Mouse (Mus musculus) kidney, adult 18-20 months (tissue): Measurements from ENCODE around the gene Ube3a.

ENCODE experiments used
- DNase-seq: peaks from one replicate; pipeline ENCODE4 v3.0.0; 2021

Gene Ube3a

DNA sequence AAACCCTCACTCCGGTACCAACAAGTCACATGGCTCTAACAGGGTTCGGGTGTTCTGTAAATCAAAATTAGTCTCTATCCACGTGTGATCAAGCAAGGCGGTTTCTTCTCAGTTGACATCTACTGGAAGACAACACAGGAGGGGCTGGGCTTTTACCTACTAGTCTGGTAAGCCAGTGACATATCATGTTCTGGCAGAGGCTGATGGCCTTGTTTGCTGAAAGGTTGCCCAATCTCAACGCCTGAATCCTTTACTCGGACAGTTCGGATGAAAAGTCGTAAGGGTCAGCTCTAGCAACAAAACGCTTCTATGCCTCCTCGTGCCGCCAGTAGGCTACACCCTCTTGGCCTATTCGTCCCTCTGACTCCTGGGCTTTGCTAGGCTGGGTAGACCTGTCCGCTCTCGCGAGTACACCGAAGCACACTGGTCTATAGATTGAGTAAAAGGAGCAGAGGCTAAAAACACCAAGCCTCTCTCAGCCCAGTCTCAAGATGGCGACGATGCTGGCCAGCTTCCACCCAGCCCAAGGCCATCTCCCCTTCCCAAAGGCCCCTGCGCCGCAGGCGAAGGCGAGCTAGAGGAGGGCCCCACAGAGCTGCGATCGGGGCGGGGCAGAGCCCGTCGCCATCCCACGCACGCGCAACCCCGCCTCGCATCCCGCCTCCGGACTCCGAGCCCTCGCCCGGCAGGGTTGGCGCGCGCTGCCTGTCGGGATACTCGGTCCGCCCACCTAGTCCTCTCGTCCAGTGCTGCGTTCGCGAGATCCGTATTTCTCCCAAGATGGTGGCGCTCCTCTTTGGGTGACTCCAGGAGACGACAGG is at the start of gene Ube3a:
TSS of gene Ube3a (plus strand) at position 706 of the 821 bp plus-strand sequence.
- peak; percentile 97 for DNase-seq

GRCm38 (mm10) chr7:59192831-59193230 is 35.7 kb upstream of the Ube3a start:
- DNase-seq, result no peak

DNA sequence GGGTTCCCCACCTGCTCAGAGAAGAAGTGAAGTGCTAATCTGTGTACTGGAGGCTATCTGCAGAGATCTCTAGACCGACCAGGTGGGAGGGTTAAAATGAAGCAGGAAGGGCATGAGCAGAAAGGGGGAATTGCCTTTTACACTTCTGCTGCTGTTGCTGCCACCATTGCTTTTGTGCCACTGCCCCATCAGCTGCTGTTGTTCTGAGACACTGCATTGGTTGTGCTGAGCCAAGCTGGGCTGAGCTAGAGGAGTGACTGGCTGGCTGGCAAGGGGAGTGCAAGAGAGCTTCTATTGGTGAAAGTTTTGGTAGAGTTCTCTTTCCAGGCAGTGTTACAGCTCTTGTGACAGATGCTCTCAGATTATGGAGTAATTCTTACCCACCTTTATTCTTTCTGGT is 13.6 kb upstream of the Ube3a start:
- no peak for DNase-seq

DNA sequence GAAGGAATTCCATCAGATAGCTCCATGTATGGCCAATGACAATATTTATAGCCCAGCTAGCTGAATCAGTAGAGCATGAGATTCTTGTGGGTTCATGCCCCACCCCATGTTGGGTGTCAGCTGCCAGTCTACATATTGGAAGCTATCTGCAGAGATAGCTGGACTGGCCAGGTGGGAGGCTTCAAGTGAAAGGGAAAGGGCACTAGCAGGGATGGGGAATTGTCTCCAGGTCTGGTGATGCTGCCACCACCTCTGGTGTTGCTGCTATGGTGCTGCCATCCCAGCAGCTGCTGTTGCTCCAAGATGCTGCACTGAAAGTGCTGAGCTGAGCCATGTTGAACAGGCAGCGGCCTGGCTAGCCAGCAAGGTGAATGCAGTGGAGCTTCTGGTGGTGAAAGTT is 7.3 kb upstream of the Ube3a start:
- DNase-seq, result no peak

DNA sequence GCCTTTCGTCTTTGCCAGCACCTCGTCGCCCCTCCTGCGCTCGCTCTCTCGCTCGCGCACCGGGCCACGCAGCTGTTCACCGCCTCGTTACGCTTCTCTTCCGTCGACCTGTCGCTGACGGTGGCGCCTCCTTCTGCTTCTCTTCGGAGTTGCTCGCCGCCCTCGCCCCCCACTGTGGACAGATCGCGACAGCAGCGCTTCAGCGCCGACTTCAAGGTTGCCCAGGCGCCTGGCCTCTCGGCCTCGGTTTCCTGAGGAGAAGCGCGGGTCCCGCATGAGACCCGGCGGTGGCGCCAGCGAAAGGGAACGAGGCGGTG is 274 bp downstream of the Ube3a start:
- no peak for DNase-seq

DNA sequence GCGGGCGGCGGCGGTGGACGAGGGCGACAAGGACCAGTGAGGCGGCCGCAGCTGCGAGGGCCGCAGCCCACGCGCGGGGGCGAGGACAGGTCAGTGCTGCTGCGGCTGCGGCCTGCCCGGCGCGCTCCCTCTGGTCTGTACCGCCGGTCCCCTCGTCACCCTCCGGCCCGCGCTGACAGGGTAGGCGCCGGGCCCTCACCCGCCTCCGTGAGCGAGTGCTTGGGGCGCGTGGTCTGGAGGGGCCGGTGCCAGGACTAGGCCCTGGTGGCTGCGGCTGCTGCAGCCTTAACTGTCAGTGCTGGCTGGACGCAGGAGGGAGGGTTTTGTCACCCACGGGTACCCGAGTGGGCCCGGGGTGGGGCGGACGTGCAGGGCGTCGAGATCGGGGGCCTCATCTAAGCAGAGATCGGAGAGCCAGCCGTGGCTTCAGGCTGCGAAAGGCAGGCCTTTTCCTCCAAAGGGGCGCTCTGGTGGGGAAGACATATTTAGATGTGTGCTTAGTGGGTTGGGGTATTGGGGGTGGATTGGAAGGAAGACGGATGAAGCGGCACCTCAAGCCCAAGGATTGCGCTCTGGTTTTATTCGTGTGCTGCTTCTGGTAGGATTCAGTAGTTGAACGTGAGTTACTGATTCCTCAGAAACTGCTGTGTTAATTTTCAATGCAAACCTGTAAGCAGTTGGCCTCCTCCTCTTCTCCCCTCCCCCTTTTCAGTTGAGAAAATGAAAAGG is 797 bp downstream of the Ube3a start:
- no peak for DNase-seq

DNA sequence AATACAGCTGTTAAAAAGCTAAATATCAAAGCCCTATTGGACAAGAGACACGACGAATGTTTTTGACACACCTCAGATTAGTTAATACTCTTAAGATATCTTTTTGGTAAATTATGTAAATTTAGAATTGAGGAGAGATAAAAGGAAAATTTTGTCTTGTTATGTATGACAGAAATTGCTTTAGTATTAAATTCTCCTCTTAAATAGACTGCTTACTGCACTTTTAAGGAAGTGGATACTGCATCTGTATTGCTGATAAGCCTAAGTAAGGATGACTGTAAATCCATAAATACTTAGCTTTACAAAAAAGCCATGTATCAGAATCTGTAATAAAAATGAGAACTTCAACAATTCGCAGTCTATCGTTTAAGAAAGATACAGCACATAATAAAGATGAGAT is 1.8 kb downstream of the Ube3a start:
- no peak for DNase-seq

GRCm38 (mm10) chr7:59230768-59231167 is 2.2 kb downstream of the Ube3a start:
- no peak for DNase-seq

DNA sequence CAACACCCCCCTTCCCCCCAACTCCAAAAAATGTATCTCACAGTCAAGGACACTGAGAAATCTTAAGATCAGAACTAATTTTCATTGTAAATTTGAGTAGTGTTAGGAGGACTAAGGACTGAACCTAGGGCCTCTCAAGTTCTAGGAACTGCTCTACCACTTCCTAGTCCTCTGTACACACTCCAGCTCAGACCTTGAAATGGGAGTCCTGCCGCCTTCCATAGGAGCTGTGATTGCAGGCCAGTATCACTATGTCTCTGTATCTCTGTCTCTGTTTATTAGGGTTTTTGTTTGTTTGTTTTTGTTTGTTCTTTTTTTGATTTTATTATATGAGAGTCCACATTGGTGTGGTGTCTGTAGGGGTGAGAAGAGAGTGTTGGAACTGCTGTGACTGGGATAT is 3.4 kb downstream of the Ube3a start:
- no peak for DNase-seq

DNA sequence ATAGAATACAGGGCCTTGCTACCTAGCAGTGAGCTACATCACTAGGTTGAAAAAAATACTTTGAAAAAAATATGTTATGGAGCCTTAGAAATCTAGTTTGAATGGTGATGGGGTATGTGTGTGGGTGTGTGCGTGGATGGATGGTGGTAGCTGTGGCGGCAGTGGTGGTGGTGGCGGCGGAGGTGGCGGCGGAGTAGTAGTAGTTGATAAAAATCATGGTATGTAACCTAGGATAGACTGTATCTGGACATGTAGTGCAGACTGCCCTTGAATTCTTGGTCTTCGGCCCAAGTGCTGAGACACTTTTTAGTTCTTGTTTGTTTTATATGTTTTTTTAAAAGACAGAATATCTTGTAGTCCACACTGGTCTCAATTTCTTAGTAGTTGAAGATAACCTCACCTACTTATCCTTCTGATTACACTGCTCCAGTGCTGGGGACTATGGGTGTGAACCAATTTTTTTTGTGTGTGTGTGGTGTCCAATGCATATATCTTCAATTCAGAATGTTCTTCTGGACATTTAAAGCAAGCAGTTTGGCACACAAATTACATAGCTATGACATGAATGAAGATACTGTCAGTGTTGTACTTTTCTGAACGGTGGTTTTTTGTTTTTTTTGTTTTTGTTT is 6.3 kb downstream of the Ube3a start:
- DNase-seq, result no peak

GRCm38 (mm10) chr7:59243257-59243656 is 14.7 kb downstream of the Ube3a start:
- DNase-seq, result no peak

DNA sequence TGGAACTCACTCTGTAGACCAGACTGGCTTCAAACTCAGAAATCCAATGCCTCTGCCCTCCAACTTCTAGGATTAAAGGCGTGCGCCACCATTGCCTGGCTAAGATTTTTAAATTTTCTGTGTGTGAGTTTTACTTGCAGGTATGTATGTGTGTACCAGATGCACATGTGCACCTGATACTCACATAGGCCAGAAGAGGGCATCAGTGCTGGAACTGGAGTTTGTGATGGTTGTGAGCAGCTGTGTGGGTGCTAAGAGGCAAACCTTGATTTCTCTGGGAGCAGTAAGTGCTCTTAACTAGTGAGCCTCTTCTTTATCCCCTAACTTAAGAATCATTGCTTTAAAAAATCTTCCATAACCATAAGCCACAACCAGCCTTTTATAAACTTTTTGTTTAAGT is 17.0 kb downstream of the Ube3a start:
- no peak for DNase-seq

GRCm38 (mm10) chr7:59253373-59253772 is 24.8 kb downstream of the Ube3a start:
- no peak for DNase-seq

GRCm38 (mm10) chr7:59265538-59265937 is 37.0 kb downstream of the Ube3a start:
- no peak for DNase-seq

GRCm38 (mm10) chr7:59271775-59272174 is 43.2 kb downstream of the Ube3a start:
- DNase-seq, result no peak

DNA sequence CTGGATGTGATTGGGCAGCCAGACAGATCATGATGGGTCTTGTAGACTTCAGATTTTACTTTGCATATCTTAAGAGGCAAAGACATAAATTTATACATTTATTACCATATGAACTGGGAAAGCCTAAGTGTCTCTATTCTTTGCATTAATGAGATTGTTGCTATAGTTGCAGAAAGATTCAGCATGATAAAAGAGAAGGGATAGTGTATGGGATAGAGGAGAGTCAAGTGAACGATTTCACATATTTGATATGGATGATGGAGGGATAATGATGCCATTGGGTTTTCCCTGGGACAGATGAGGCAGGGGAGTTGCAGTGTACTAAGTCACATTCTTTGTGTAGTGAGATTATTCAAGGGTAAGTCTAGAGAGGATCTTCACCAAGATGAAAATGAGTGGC is 84.0 kb downstream of the Ube3a start:
- DNase-seq, result no peak

DNA sequence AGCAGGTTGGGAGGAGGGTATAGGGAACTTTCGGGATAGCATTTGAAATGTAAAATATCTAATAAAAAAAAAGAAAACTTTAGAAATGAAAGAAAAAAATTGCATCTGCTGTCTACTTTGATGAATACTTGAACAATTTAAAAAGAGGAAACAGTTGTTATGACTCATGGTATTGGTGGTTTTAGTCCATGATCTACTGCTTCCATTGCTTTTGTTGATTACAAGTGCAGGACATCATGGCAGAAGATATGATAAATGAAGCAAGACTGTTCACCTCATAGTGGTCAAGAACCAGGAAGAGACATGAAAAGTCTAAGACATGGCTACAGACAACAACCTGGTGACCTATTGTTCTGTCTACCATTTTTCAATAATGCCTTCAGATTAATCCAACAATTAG is 94.2 kb downstream of the Ube3a start:
- DNase-seq, result no peak
